Mouse (Mus musculus): Measurements from ENCODE around the gene Rnaseh2c. TPM values are rescaled to one million over a fixed set of nuclear protein-coding genes. Genes with fewer than 3 reads are reported as not detected.
A peak's percentile ranks its signal among the peaks of the same experiment; 100 is the strongest.

Rnaseh2c gene
- polyA plus RNA-seq, 1 experiment from 2014 or later = 198 TPM

GRCm38 (mm10) chr19:5609547-5610404 lies 8.1 kb downstream of the Rnaseh2c start, which contains the start of gene Kat5:
TSS of gene Kat5 (minus strand) at chr19:5610237.
- Histone ChIP-seq H3K4me1 (replicated peaks; ENCODE audit: control insufficient read depth, insufficient read depth, low read length) (0 out of 2 replicates have a peak, but pooled peaks cover 4% of the 10 kb centered on the region), H3K36me3 (ENCODE audit: control insufficient read depth, insufficient read depth, low read length) (peaks cover 7% of the 10 kb centered on the region), H3K27ac (ENCODE audit: low read depth, low read length) (peak within 1 kb of the TSS; percentile 94), H3K4me3 (ENCODE audit: low read depth, low read length) (peak within 1 kb of the TSS; percentile 74), H3K9me3 (ENCODE audit: control insufficient read depth, low read length) (no peaks in the 10 kb centered on the region), H3K4me2 (ENCODE audit: low read depth, low read length, severe bottlenecking) (peak within 1 kb of the TSS; percentile 64), H3K9ac (ENCODE audit: low read length) (peak within 1 kb of the TSS; percentile 93), H3K27me3 (ENCODE audit: control insufficient read depth, insufficient read depth, low read length) (no peaks in the 10 kb centered on the region)
- peak; percentile 96 for DNase-seq (ENCODE audit: low spot score)
- WGBS = under 1% methylated on average over 54 of the region's 55 CpGs
- peak; percentile 92 for ATAC-seq (replicated peaks; ENCODE audit: low FRiP score)

DNA sequence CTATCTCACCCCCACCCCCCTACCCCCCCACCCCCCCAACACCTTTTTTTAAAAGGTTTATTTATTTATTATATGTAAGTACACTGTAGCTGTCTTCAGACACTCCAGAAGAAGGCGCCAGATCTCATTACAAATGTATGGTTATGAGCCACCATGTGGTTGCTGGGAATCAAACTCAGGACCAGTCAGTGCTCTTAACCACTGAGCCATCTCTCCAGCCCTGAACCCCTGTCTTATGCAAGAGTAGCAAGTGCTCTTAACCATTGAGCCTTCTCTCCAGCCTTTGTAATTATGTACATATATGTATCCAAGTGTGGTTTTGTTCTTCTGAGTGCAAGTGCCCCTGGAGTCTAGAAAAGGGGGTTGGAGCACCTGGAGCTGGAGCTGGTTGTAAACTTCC lies 10.3 kb downstream of the Rnaseh2c start:
- Histone ChIP-seq H3K9ac (ENCODE audit: low read length) (no peak overlapping the region), H3K4me2 (ENCODE audit: low read depth, low read length, severe bottlenecking) (no peak overlapping the region), H3K27ac (ENCODE audit: low read depth, low read length) (no peak overlapping the region), H3K4me3 (ENCODE audit: low read depth, low read length) (no peak overlapping the region), H3K27me3 (ENCODE audit: control insufficient read depth, insufficient read depth, low read length) (no peaks in the 10 kb centered on the region), H3K36me3 (ENCODE audit: control insufficient read depth, insufficient read depth, low read length) (no peaks in the 10 kb centered on the region; the same call in 1 of the 2 replicates), H3K4me1 (replicated peaks; ENCODE audit: control insufficient read depth, insufficient read depth, low read length) (0 out of 2 replicates have a peak, but pooled peaks cover 4% of the 10 kb centered on the region), H3K9me3 (ENCODE audit: control insufficient read depth, low read length) (no peaks in the 10 kb centered on the region)
- WGBS = 86% methylated on average over 1 of the region's 1 CpGs
- no peak for ATAC-seq (replicated peaks; ENCODE audit: low FRiP score)
- no peak for DNase-seq (ENCODE audit: low spot score)

DNA sequence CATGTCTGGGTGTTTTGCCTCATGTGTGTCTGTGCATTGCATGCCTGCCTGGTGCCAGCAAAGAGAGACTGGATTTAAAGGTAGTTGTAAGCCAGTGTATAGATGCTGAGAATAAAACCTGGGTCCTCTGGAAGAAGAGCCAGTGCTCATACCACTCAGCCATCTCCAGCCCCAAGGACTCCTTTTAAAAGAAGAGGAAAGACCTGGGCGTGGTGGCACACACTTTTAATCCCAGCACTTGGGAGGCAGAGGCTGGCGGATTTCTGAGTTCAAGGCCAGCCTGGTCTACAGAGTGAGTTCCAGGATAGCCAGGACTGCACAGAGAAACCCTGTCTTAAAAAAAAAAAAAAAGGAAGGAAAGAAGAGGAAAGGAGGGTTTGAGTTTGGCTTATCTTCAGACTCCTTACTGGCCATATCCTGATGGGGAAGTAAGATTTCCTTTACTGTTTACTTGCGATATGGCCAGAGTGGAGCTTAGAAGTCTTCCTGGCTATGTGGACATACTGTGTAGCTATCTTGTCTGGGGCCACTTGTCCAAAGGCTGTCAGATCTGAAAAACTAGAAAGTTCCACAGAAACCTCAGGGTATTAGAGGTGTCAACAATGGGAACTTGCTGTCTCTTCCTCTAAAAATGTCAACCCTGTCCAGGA lies 11.2 kb downstream of the Rnaseh2c start:
- 70% methylated on average over 3 of the region's 3 CpGs for WGBS
- ATAC-seq (replicated peaks; ENCODE audit: low FRiP score) = no peak

GRCm38 (mm10) chr19:5614953-5615352 lies 13.3 kb downstream of the Rnaseh2c start:
- no peak overlapping the region for H3K9ac ChIP-seq (ENCODE audit: low read length)
- DNase-seq (ENCODE audit: low spot score) (no peak), ATAC-seq (replicated peaks; ENCODE audit: low FRiP score) (no peak)
- H3K27ac ChIP-seq (ENCODE audit: low read depth, low read length) = no peak overlapping the region
- H3K27me3 ChIP-seq (ENCODE audit: control insufficient read depth, insufficient read depth, low read length) = no peaks in the 10 kb centered on the region
- no peaks in the 10 kb centered on the region for H3K36me3 ChIP-seq (ENCODE audit: control insufficient read depth, insufficient read depth, low read length)
- no peak overlapping the region for H3K4me2 ChIP-seq (ENCODE audit: low read depth, low read length, severe bottlenecking)
- H3K4me3 ChIP-seq (ENCODE audit: low read depth, low read length) = no peak overlapping the region
- H3K9me3 ChIP-seq (ENCODE audit: control insufficient read depth, low read length) = no peaks in the 10 kb centered on the region
- WGBS = 83% methylated on average over 2 of the region's 2 CpGs
- H3K4me1 ChIP-seq (replicated peaks; ENCODE audit: control insufficient read depth, insufficient read depth, low read length) = no peaks in the 10 kb centered on the region

More for the DNA sequence above, 11.2 kb downstream of the Rnaseh2c start:
- no peak overlapping the region for H3K9ac ChIP-seq (ENCODE audit: low read length)
- H3K4me2 ChIP-seq (ENCODE audit: low read depth, low read length, severe bottlenecking) = no peak overlapping the region
- DNase-seq (ENCODE audit: low spot score) = no peak
- no peaks in the 10 kb centered on the region for H3K9me3 ChIP-seq (ENCODE audit: control insufficient read depth, low read length)
- H3K36me3 ChIP-seq (ENCODE audit: control insufficient read depth, insufficient read depth, low read length) = no peaks in the 10 kb centered on the region; the same call in 1 of the 2 replicates
- 0 out of 2 replicates have a peak, but pooled peaks cover 4% of the 10 kb centered on the region for H3K4me1 ChIP-seq (replicated peaks; ENCODE audit: control insufficient read depth, insufficient read depth, low read length)
- H3K4me3 ChIP-seq (ENCODE audit: low read depth, low read length) = no peak overlapping the region
- no peaks in the 10 kb centered on the region for H3K27me3 ChIP-seq (ENCODE audit: control insufficient read depth, insufficient read depth, low read length)
- H3K27ac ChIP-seq (ENCODE audit: low read depth, low read length) = no peak overlapping the region

DNA sequence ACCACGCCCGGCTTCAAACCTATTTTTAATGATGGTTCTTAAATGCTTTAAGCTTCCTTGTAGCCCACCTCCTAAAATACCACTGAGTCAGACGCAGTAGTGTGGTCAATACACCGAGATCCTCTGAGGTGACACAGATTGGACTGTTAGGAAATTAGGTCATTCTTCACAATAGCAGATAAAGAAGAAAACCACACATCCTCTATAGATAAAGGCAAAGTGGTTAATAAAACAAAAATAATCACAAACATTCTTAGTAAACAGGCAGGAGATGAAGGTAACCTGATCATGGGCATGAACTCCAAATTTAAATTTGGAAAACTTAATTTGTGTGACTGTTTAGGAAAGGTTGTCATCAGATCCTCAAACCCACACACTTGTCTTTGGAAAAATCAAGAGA lies 18.3 kb downstream of the Rnaseh2c start:
- Histone ChIP-seq H3K4me1 (replicated peaks; ENCODE audit: control insufficient read depth, insufficient read depth, low read length) (no peaks in the 10 kb centered on the region), H3K4me3 (ENCODE audit: low read depth, low read length) (no peak overlapping the region), H3K36me3 (ENCODE audit: control insufficient read depth, insufficient read depth, low read length) (no peaks in the 10 kb centered on the region), H3K4me2 (ENCODE audit: low read depth, low read length, severe bottlenecking) (no peak overlapping the region), H3K9ac (ENCODE audit: low read length) (no peak overlapping the region), H3K27ac (ENCODE audit: low read depth, low read length) (no peak overlapping the region), H3K9me3 (ENCODE audit: control insufficient read depth, low read length) (no peaks in the 10 kb centered on the region), H3K27me3 (ENCODE audit: control insufficient read depth, insufficient read depth, low read length) (no peaks in the 10 kb centered on the region)
- DNase-seq (ENCODE audit: low spot score) (no peak), ATAC-seq (replicated peaks; ENCODE audit: low FRiP score) (no peak)
- 85% methylated on average over 4 of the region's 4 CpGs for WGBS

- H3K27ac ChIP-seq (ENCODE audit: low read depth, low read length) = no peak overlapping the region
- H3K27me3 ChIP-seq (ENCODE audit: control insufficient read depth, insufficient read depth, low read length) = no peaks in the 10 kb centered on the region
- H3K9me3 ChIP-seq (ENCODE audit: control insufficient read depth, low read length) = no peaks in the 10 kb centered on the region
- ATAC-seq (replicated peaks; ENCODE audit: low FRiP score) (no peak), DNase-seq (ENCODE audit: low spot score) (no peak)
- H3K36me3 ChIP-seq (ENCODE audit: control insufficient read depth, insufficient read depth, low read length) = no peaks in the 10 kb centered on the region
- no peak overlapping the region for H3K4me3 ChIP-seq (ENCODE audit: low read depth, low read length)
- WGBS = 87% methylated on average over 5 of the region's 5 CpGs
- no peak overlapping the region for H3K9ac ChIP-seq (ENCODE audit: low read length)
- no peaks in the 10 kb centered on the region for H3K4me1 ChIP-seq (replicated peaks; ENCODE audit: control insufficient read depth, insufficient read depth, low read length)
- H3K4me2 ChIP-seq (ENCODE audit: low read depth, low read length, severe bottlenecking) = no peak overlapping the region
Measured at GRCm38 (mm10) chr19:5621884-5622283, 20.2 kb downstream of the Rnaseh2c start.

GRCm38 (mm10) chr19:5625311-5625710 lies 23.6 kb downstream of the Rnaseh2c start:
- Histone ChIP-seq H3K36me3 (ENCODE audit: control insufficient read depth, insufficient read depth, low read length) (no peaks in the 10 kb centered on the region), H3K4me2 (ENCODE audit: low read depth, low read length, severe bottlenecking) (no peak overlapping the region), H3K4me1 (replicated peaks; ENCODE audit: control insufficient read depth, insufficient read depth, low read length) (no peaks in the 10 kb centered on the region), H3K9ac (ENCODE audit: low read length) (no peak overlapping the region), H3K27ac (ENCODE audit: low read depth, low read length) (no peak overlapping the region), H3K4me3 (ENCODE audit: low read depth, low read length) (no peak overlapping the region), H3K27me3 (ENCODE audit: control insufficient read depth, insufficient read depth, low read length) (no peaks in the 10 kb centered on the region), H3K9me3 (ENCODE audit: control insufficient read depth, low read length) (no peaks in the 10 kb centered on the region)
- DNase-seq (ENCODE audit: low spot score) (no peak), ATAC-seq (replicated peaks; ENCODE audit: low FRiP score) (no peak)
- 87% methylated on average over 8 of the region's 8 CpGs for WGBS

DNA sequence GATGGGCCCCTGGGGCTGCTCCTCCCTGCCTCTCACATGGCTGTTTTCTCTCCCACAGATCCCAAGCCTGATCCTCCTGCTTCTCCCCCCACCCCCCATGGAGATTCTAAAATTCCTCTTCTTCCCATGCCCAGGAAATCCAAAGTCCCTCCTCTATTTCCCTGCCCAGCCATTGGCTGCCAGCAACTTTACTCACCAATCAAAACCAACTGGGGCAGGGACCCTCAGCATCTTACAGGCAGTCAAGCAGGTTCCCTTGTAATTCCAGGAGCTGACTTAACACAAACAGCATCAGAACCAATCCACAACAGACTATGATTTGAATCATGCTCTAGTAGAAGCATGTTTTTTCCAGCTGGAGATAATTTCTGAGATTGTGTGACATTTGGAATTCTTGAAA lies 28.2 kb downstream of the Rnaseh2c start:
- H3K36me3 ChIP-seq (ENCODE audit: control insufficient read depth, insufficient read depth, low read length) = no peaks in the 10 kb centered on the region
- H3K27me3 ChIP-seq (ENCODE audit: control insufficient read depth, insufficient read depth, low read length) = no peaks in the 10 kb centered on the region
- H3K27ac ChIP-seq (ENCODE audit: low read depth, low read length) = no peak overlapping the region
- H3K9me3 ChIP-seq (ENCODE audit: control insufficient read depth, low read length) = no peaks in the 10 kb centered on the region
- H3K4me3 ChIP-seq (ENCODE audit: low read depth, low read length) = no peak overlapping the region
- DNase-seq (ENCODE audit: low spot score) = no peak
- H3K9ac ChIP-seq (ENCODE audit: low read length) = no peak overlapping the region
- H3K4me1 ChIP-seq (replicated peaks; ENCODE audit: control insufficient read depth, insufficient read depth, low read length) = no peaks in the 10 kb centered on the region
- H3K4me2 ChIP-seq (ENCODE audit: low read depth, low read length, severe bottlenecking) = no peak overlapping the region
- no peak for ATAC-seq (replicated peaks; ENCODE audit: low FRiP score)

Data from forebrain, embryonic 11.5 days (tissue).